Mouse (Mus musculus) G1E (cell line): ENCODE measurements at regions not wholly inside any gene's neighbourhood (a gene's known extent, or its start where the extent isn't known, plus 50 kb on each side); places are given as distances from the start of the nearest gene placed in this dataset.

Experiments
- CTCF ChIP-seq: IDR thresholded peaks from 2 replicates; pipeline ENCODE4 v1.5.1; 2012; ENCODE audit warnings: low read depth, low read length, inconsistent platforms, mixed read lengths
- TAL1 ChIP-seq: conservative IDR thresholded peaks from 2 replicates; pipeline ENCODE4 v1.6.1; 2012; ENCODE audit warnings: low read depth, low read length, inconsistent platforms, mixed read lengths

GRCm38 (mm10) chr1:61541166-61541565 is 97.5 kb upstream of the Pard3b start:
- TF ChIP-seq CTCF (no peak), TAL1 (no peak)
